Mouse (Mus musculus): ENCODE measurements around the gene St7. TPM values are rescaled to one million over a fixed set of nuclear protein-coding genes. Genes with fewer than 3 reads are reported as not detected.

Gene St7
- total RNA-seq, 2 experiments from 2014 or later, result 6.9 to 10.6 TPM

DNA sequence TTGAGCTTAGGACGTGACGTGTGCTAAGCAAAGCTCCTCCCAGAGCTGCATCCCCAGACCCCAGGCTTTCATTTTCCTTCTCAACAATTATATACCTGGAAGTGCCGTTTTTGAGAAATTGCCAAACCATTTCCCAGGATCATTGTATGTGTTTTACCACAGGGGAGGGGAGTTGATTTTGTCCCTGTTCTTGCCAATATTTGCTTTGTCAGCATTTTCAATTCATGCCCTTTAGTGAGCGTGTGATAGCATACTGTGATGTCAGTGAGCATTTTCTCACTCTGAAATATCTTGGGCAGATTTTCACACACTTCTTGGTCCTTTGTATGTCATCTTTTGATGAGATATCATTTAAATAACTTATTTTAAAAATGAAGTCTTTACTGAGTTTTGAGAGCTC, 65.8 kb downstream of the St7 start:
- no peak for ATAC-seq (ENCODE audit: poor library complexity, severe bottlenecking)

DNA sequence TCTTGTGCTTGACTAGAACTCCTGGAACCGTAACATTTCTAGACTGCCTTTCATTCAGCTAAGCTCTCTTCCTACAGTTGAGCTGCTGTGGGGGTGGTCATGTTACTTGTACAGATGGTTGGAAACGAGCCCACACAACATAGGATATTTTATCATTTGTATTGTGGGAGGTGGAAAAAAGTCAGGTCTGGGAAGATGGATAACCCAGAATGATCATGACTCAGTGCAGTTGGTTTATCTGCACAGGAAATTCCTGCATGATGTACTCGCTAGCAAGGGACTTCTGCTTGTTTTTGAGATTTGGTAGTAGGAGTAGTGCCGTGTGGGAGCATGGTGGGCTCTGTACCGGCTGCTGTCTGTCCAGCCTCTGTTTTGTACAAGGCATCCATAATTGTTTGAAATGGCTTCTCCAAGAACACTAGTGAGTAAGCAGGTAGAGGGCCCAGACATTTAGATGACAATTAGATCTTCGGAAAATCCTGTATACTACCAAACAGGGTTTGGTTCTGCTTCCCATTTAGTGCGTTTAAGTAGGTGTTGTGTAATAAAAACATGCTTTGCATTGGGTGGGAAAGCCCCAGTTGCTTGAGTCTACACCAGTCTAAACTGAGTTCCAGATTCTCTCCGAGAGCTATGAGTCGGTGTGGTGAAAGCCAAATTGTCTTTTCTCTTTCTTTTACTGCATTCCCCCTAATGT, 71.4 kb downstream of the St7 start:
- ATAC-seq (ENCODE audit: poor library complexity, severe bottlenecking), result peak; percentile 81

DNA sequence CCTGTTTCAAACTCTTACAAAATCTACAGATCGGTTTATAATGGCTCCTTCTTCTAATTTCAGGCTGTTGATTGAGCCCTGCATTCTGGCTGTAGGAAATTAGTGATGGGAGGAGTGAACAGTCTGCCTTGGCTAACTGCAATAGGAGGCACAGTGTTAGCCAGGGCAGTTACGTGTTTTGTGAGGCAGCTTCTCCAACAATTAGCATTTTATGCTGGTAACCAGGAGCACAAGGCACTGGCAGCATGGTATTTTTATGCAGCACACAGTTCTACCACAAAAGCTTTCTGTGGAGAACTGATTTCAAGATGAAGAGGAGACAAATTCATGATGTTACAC, 71.9 kb downstream of the St7 start:
- peak; percentile 45; the same call in 1 of the 2 replicates for ATAC-seq (ENCODE audit: poor library complexity, severe bottlenecking)

DNA sequence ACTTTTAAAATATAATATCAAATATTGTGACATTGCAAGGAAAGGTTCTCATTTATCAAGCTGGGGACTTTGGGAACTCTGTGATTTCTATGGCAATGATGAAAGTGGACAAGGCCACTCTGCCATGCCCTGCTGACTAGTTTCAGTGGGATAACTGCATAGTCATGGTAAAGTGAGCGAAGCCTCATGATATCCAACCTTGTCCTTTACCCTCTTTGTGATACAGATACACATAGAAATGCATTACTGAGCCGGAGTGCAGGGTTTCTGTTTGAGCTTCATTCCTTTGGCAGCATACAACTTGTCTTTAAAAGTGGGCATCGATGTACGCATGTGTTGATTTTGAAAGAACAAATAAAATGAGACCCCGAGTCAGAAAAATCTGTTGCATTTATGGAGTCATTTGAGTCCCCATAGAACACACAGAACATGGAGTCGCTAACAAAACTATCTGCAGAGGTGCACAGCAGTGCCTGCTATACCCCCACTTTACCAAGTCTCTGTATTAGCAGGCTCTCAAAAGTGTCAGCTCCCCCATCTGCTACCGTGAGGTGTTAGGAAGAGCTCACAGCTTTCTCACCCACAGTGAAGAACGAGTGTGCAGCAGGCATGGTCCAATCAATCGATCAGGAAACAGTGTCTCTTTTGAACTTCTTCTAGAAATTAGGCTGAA, 77.4 kb downstream of the St7 start:
- ATAC-seq (ENCODE audit: poor library complexity, severe bottlenecking), result peak; percentile 18; the same call in 1 of the 2 replicates

DNA sequence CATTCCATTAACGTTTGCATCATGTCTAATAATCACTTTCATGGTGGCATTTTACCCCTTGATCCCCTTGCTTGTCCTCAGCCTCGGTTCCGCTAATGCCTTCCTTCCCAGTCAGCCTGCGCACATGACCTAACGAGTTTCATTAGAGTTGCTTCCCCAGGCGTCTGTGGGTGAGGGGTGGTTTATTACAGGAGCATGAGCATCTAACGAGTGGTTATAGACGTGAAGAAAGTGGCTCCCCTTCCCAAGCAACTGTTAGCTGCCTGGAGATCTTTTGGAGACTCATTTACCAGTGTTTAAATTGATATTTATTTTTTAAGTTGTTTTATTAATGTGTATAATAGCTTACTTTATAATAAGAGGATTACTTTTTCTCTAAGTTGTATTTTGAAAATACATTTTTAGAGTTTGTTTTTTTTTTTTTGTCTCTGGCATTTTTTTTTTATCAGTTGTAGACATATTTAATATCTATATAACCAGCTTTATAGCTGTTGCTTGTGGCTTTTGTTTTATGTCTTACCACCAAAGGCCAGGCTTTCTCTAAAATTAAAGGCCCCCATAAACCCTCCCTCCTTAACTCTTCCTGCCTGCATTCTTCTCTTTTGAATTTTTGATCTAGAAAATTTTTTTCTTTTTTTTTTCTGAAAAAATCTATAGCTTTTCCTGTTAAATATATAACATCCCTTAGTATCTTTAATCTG, 78.1 kb downstream of the St7 start:
- ATAC-seq (ENCODE audit: poor library complexity, severe bottlenecking), result peak; percentile 65

DNA sequence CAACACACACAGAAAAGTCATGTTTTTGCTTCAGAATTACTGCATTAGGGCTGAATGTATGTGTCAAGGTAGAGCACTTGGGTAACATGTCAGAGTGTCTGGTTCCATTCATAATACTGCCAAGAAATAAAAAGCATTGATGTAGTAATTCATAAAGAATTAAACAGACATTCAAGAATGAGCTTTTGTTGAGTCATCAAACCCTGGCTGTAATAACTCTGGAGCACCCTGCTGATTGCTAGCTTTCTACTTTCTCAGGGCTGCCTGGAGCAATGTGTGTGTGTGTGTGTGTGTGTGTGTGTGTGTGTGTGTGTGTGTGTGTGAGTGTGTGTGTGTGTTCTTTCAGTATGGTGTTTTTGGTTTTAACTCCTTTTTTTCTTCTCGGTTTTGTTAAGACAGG, 78.7 kb downstream of the St7 start:
- no peak for ATAC-seq (ENCODE audit: poor library complexity, severe bottlenecking)

DNA sequence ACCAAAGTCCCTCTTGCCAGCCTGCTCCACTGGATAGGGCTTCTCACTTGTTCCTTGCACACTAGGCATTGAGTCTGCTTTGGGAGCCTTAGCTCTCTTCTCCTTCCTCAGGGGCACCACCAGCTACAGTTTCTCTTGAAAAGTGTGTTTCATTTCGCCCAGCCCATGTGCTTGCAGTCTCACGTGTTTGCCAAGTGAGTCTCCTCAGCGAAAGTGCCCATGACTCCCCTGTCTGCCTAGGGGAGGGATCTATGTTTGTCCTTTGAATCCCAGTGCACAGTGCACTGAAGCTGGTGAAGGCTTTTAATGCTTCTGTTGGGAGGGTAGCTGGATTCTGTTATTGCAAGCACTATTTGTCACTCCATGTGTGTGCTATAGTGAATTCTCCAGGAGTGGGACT, 79.8 kb downstream of the St7 start:
- ATAC-seq (ENCODE audit: poor library complexity, severe bottlenecking), result no peak

DNA sequence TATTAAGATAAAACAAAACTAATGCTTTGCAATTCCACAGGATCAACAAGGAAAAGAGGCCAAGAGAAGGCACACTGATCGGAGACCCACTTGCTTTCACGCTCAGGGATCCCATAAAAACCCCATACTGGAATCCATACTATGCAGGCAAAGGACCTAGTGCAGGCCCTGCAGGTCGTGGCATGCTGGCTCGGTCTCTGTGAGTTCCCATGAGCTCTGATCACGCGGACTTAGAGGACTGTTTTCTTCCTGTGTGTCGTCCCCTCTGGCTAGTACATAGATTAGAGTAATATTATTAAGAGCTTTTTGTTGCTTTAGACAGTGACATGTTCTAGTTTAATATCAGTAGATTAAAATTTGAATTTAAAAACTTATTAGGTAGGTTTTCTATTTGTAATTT, 83.3 kb downstream of the St7 start:
- no peak for ATAC-seq (ENCODE audit: poor library complexity, severe bottlenecking)

DNA sequence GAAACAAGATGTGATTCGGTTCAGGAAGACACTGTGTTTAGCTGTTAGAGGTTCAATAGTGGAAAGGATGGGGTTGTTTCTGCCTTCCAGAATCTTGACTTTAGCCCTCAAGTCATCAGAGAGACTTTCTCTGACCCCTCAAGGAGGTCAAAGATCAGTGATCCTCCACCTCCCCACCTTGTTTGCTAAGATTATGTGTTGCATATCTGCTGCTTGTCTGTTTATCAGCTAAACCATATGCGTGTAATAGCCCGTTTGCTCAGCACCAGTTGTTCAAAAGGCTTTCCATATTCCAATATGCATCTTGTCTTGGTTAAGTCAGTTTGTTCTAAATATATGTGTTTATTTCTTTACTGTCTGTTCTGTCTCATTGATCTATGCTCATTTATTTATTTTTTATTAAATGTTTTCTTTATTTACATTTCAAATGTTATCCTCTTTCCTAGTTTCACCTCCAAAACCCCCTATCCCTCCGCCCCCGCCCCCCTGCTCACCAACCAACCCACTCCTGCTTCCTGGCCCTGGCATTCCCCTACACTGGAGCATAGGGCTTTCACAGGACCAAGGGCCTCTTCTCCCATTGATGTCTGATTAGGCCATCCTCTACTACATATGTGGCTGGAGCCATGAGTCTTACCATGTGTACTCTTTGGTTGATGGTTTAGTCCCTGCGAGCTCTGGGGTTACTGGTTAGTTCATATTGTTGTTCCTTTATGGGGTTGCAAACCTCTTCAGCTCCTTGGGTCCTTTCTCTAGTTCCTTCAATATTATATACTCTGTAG, 84.5 kb downstream of the St7 start:
- ATAC-seq (ENCODE audit: poor library complexity, severe bottlenecking), result no peak

DNA sequence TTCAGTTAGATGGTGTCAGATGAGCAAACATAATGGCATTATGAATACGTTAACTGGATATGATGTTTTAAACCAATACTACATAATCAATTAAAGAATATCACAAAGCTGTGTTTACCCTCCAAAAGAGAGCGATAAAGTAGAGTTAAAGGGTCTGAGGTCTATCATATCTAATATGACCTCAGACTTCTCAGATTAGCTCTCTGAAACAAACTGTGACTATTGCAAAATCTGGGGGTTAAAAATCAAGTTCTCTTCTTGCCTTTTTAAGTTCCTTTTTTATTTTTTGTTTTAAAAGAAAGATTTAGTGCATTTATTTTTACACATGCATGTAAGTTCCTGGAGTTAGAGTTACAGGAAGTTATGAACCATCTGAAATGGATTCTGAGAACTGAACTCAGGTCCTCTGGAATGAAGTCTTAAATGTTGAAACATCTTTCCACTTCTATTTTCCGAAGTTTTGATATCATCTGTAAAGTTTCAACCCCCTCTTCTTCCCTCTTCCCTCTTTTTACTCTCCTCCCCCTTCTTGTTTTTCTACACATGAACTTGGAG, 86.0 kb downstream of the St7 start:
- peak; percentile 61 for ATAC-seq (ENCODE audit: poor library complexity, severe bottlenecking)

DNA sequence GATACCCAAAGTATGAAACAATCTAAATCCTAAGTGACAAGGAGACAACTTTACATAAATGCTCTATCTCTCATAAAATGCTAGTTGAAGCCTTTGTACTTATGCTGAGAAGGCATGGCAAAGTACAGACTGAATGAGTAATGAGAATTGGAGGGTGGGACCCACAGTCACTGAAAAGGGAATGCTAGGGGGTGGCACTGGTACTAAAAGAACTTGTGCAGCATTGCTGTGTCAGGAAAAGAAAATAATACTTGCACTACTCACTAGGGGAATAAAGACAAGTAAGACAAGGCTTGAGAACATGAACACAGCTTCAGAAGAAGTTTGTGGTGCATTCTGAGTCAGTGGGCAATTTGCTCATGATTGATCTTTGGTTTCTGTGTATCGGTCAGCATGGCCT, 90.8 kb downstream of the St7 start:
- no peak for ATAC-seq (ENCODE audit: poor library complexity, severe bottlenecking)

DNA sequence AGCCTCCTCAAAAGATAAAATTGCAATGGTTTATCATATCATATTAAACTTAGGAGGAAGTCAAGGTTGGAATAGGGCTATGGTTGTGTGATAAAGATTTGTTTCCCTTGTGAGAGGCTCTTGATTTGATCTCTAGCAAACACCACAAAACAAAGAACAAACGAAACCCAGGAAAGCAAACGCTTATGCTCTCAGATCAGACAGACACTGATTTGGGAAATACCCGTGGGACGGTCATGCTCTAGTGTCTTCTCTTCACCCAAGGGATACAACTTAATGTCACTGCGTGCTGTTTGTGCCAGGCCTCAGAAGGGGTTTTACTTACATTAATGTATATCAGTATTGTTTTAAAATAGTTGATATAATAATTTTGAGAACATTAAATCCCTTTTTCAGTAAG, 91.8 kb downstream of the St7 start:
- ATAC-seq (ENCODE audit: poor library complexity, severe bottlenecking), result no peak

DNA sequence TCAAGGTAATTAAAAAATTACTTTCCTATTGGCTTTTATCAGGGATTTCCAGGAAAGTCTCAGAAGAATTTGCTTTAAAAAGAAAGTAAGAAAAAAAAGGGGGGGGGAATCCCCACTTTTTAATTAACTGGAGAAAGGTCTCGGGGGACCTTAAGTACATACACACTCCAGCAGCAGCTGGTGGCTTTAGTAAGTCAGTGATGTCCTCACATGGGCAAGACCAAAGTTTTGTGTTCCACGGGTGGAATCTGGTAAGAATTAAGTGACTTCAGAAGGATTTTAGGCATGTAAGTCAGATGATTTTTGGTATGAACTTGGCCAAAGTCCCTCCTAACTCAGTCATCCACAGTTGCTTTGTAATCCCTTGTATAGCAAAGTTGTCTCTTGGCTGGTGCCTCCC, 92.5 kb downstream of the St7 start:
- no peak for ATAC-seq (ENCODE audit: poor library complexity, severe bottlenecking)

DNA sequence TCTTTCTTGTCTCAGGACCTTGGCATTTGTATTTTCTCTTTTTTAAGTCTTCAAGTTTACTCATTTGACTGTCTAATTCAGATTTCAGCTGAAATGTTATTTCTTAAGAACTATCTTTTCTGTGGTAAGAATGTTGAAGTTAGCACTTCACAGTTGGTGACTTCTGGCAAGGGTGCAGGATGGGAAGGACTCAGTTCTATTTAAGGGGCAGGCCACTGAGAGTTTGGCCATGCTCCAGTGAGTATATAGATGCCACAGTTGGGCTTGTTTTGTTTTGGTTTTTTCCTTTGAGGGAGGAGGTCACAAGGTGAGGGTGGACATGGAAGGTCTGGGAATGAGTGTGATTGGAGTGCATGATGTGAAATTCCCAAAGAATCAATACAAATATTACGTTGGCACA, 95.1 kb downstream of the St7 start:
- ATAC-seq (ENCODE audit: poor library complexity, severe bottlenecking), result no peak

DNA sequence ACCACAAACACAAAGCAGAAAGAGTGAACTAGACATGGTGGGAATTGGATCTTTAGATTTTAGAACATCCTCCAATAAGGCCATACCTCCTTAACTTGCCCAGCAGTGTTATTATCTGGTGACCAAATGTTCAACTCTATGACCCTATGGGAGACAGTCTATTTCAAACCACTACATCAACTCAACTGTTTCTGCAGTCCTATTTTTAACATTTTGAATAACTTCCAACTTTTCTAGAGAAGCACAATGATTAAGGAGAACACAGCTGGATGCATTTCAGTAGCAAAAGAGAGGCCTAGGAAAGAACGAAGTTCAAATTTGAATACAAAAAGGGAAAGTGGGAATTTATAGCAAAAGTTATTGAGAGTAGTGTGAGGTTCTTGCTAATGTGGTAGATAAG, 97.5 kb downstream of the St7 start:
- ATAC-seq (ENCODE audit: poor library complexity, severe bottlenecking), result no peak

DNA sequence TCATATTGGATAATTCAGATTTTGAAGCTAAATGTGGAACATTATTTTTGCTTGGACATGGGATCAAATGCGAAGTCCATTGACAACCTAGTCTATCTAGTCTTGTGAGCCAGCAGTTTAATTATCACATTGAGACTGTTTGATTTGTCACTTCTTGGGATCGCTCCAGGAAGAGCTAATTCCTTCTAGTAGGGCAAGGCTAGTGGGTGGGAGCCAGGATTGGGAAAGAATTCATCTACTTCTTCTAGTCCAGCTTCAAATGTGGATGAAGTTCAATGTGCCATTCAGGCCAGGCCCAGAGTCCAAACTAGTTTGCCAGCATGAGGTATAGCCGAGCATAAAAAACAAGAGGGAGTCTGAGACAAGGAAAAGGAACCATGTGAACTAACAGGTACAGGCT, 100.7 kb downstream of the St7 start:
- no peak for ATAC-seq (ENCODE audit: poor library complexity, severe bottlenecking)

DNA sequence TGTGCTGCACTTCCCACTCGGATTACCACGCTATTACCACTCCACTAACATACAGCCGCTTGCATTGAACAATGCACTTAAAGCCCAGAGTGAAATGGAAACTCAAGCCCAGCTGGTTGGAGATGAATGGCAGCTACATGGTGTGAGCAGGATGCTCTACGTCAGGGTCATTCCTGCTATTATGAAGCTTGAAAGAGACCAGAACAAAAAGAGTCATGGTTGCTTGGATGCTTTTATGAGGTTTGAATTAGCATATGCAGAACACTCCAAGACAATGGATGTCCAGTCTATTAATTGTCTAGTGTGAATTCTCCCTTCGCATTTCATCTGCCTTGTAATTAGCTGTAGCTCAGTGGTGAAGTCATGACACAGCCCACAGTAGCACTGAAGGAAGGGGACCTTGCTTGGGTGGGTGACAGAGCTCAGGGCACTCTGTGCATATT, 104.6 kb downstream of the St7 start:
- ATAC-seq (ENCODE audit: poor library complexity, severe bottlenecking), result no peak

DNA sequence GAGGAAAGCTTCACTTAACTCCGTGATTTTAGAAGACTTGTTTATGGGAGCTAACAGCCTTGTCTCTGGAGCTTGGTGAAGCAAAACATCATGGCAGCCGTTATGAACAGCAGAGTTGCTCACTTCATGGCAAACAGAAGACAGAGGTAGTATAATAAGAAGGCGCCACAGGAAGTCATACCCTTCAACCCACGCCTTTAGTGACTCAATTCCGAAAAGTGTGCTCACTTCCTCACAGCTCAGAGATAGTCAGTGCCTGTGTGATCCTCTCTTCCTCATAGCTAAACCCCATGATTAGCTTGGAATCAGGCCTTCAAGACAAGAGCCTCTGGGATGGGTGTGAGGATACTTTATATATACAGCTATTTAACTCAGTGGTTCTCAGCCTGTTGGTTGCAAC, 108.0 kb downstream of the St7 start:
- ATAC-seq (ENCODE audit: poor library complexity, severe bottlenecking), result peak; percentile 79

DNA sequence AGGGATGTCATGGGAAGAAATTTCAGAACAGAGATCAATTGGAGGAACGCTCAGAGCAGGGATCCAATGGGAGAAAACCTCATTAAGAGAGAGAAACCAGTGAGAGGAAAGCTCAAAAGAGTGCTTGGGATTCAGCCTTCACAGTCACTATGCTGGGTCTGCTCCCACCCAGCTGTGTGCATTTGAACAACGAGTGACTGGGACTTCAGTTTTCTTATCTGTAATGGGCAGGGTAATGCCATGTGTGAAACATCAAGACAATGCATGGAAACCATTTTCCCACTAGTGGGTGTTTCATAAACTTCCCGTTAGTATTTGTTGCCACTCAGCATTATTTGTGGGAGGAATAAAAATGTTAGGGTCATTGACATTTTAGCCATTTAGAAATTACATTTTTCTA, 111.7 kb downstream of the St7 start:
- ATAC-seq (ENCODE audit: poor library complexity, severe bottlenecking), result no peak

DNA sequence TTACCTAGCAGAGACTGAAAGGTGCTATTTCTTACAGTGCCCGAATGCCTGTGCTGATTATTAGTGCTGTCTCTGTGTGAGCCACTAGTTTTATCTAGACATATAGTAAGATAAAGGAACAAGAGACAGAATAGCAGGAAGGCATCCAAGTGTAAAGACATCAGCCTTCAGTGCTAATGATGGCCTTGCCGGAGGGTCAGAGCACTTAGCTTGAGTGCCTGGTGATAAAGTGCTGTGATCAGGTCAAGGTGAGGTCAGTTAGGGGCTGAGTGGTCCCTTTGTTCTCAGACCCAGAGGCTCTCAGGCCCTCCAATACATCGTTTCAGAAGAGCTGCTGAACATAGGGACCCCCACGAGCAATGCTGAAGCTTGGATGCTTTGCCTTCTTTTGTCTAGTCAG, 113.8 kb downstream of the St7 start:
- ATAC-seq (ENCODE audit: poor library complexity, severe bottlenecking), result no peak

DNA sequence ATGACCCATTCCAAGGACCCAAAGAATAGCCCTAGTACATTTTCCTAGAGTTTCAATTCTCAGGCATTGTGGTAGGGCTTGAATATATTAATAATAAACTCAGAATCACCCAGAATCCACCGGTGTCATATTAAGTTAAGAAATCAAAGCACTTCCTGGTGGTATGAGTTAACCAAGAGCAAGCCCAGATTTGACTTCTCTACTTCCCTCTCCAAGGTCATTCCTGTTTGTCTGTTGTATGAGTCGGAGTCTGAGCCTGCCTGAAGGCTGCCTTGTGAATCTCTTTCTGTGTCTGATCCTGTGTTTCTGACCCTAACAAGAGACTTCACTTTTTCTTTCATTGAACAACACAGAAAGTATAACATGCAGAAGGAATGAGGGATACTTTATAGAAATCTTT, 118.3 kb downstream of the St7 start:
- ATAC-seq (ENCODE audit: poor library complexity, severe bottlenecking), result peak; percentile 35; the same call in 1 of the 2 replicates

Data from megakaryocyte, adult 5-6 weeks (primary cell).